Comparison of ENCODE assay signal across 27 mouse cellular contexts in the genomic region with DNA sequence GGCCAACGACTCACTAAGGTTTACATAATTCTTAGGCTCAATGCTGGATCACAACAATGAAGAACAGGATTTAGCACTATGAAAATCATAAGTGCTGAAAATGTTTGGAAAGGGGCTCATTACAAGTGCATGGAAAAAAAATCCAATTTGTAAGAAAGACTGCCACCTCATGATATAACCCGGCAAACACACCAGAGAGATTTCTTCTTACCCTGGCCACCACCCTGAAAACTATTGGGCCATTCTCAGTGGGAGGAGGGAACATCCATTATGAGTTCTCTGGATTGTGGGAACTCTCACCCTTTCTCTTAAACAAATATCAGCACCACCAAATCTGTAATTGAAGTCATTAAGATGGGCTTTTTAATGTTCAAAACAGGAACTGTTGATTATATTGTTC. TPM values are rescaled to one million over a fixed set of nuclear protein-coding genes. Genes with fewer than 3 reads are reported as not detected.
A peak's percentile ranks its signal among the peaks of the same experiment; 100 is the strongest.
DNase-seq lines count a peak whose midpoint lies in the region; ATAC-seq lines count a peak whose summit lies in the region.
"Had no signal": no experiment of that assay in that cellular context is flagged by ENCODE, and none has a peak within 500 bp of the region (broad histone marks: within the 10 kb centered on the region; RNA-seq: fewer than 3 reads in every experiment).

No protein-coding gene starts in this region.

- H3K27ac ChIP-seq in kidney, embryonic 14.5 days (ENCODE audit: low read depth, low read length): peak overlapping the region; percentile 83
- H3K27ac ChIP-seq in lung, embryonic 15.5 days: peak overlapping the region; percentile 87
- no peak overlapping the region for H3K27ac ChIP-seq in forebrain, embryonic 10.5 days
- H3K27ac ChIP-seq: embryonic facial prominence, embryonic 13.5 days; forebrain, embryonic 13.5 days; hindbrain, embryonic 12.5 days; left cerebral cortex, adult 2 months; liver, embryonic 14.5 days had no signal

- no peaks in the 10 kb centered on the region for H3K36me3 ChIP-seq in kidney, embryonic 14.5 days (ENCODE audit: control insufficient read depth, insufficient read depth, low read length)
- H3K36me3 ChIP-seq in lung, embryonic 15.5 days: no peaks in the 10 kb centered on the region
- H3K36me3 ChIP-seq in forebrain, embryonic 10.5 days (replicated peaks): no peaks in the 10 kb centered on the region
- H3K36me3 ChIP-seq: embryonic facial prominence, embryonic 13.5 days; heart, embryonic 12.5 days; hindbrain, embryonic 12.5 days had no signal

- 64% methylated on average over 2 of the region's 2 CpGs for WGBS in kidney, embryonic 14.5 days
- WGBS in lung, embryonic 15.5 days: 36% methylated on average over 2 of the region's 2 CpGs
- WGBS in forebrain, embryonic 10.5 days: 89% methylated on average over 2 of the region's 2 CpGs

- peaks cover 9% of the 10 kb centered on the region; the same call in 1 of the 2 replicates for H3K4me1 ChIP-seq in kidney, embryonic 14.5 days (ENCODE audit: control insufficient read depth, insufficient read depth, low read length)
- peaks cover 32% of the 10 kb centered on the region for H3K4me1 ChIP-seq in lung, embryonic 15.5 days
- peaks cover 20% of the 10 kb centered on the region for H3K4me1 ChIP-seq in forebrain, embryonic 10.5 days
- H3K4me1 ChIP-seq: forebrain, embryonic 13.5 days had no signal

- no peak for ATAC-seq in kidney, embryonic 14.5 days (ENCODE audit: low FRiP score, low TSS enrichment)
- no peak for ATAC-seq in lung, embryonic 15.5 days (ENCODE audit: borderline replicate concordance, extremely low read depth, low FRiP score, low TSS enrichment)
- ATAC-seq: forebrain, embryonic 13.5 days had no signal

- H3K4me2 ChIP-seq in kidney, embryonic 14.5 days (replicated peaks; ENCODE audit: low read depth, low read length): no peak overlapping the region
- H3K4me2 ChIP-seq in lung, embryonic 15.5 days: no peak overlapping the region
- H3K4me2 ChIP-seq: embryonic facial prominence, embryonic 13.5 days; forebrain, embryonic 13.5 days; heart, embryonic 12.5 days; hindbrain, embryonic 12.5 days; midbrain, embryonic 11.5 days had no signal

- no peak for DNase-seq in kidney, postnatal 25 days
- no peak for DNase-seq in lung, postnatal 36 days
- DNase-seq in NIH3T3 (ENCODE audit: low read depth): peak; percentile 27
- peak; percentile 38 for DNase-seq in lung, postnatal 25 days (ENCODE audit: low spot score)
- DNase-seq in spleen, postnatal 14 days (ENCODE audit: low spot score in 2 of 2): no peak
- DNase-seq in forebrain, embryonic 10.5 days (ENCODE audit: extremely low spot score, low spot score): no peak
- DNase-seq: adrenal gland, postnatal 14 days; cerebellum, adult 2 months; cerebellum, postnatal 25 days; heart, postnatal 14 days; layer of hippocampus, adult 9-11 months; right cerebral cortex, postnatal 4 days; thymus, postnatal 25 days had no signal

- H3K9ac ChIP-seq in kidney, embryonic 14.5 days (ENCODE audit: low read depth, low read length): no peak overlapping the region
- no peak overlapping the region for H3K9ac ChIP-seq in lung, embryonic 15.5 days
- H3K9ac ChIP-seq: embryonic facial prominence, embryonic 13.5 days; forebrain, embryonic 13.5 days; heart, embryonic 12.5 days; hindbrain, embryonic 12.5 days; liver, embryonic 14.5 days had no signal

- H3K9me3 ChIP-seq in kidney, embryonic 14.5 days (ENCODE audit: control insufficient read depth, low read length): no peaks in the 10 kb centered on the region
- no peaks in the 10 kb centered on the region for H3K9me3 ChIP-seq in lung, embryonic 15.5 days
- no peaks in the 10 kb centered on the region for H3K9me3 ChIP-seq in forebrain, embryonic 10.5 days
- H3K9me3 ChIP-seq: embryonic facial prominence, embryonic 13.5 days; forebrain, embryonic 13.5 days; heart, embryonic 12.5 days; hindbrain, embryonic 12.5 days had no signal

- H3K4me3 ChIP-seq in kidney, embryonic 14.5 days (ENCODE audit: low read length): no peak overlapping the region
- no peak overlapping the region for H3K4me3 ChIP-seq in lung, embryonic 15.5 days
- no peak overlapping the region for H3K4me3 ChIP-seq in forebrain, embryonic 10.5 days
- H3K4me3 ChIP-seq: embryonic facial prominence, embryonic 13.5 days; erythroblast, embryonic 14.5 days; forebrain, embryonic 13.5 days; heart, embryonic 12.5 days; hindbrain, embryonic 12.5 days; left cerebral cortex, adult 2 months had no signal

- H3K27me3 ChIP-seq in kidney, embryonic 14.5 days (ENCODE audit: control insufficient read depth, insufficient read depth, low read length): no peaks in the 10 kb centered on the region
- no peaks in the 10 kb centered on the region for H3K27me3 ChIP-seq in lung, embryonic 15.5 days
- H3K27me3 ChIP-seq in forebrain, embryonic 10.5 days (ENCODE audit: poor library complexity, severe bottlenecking): peaks cover 91% of the 10 kb centered on the region
- H3K27me3 ChIP-seq: embryonic facial prominence, embryonic 13.5 days; heart, embryonic 12.5 days; hindbrain, embryonic 12.5 days had no signal

RNA-seq across cellular contexts. Expression of gene Gm10295, which starts 39.0 kb away (rescaled TPM):
- polyA plus RNA-seq in kidney, embryonic 14.5 days (2014; fragmentation: Nextera tagmentation; extraction: Ambion mirVana): 0.10 TPM in 1 of 2 replicates, not detected in the other
- polyA plus RNA-seq in lung, embryonic 15.5 days (2015; fragmentation: Nextera tagmentation; extraction: Ambion mirVana): not detected in 2 replicates
- not detected in 2 replicates for polyA plus RNA-seq in forebrain, embryonic 10.5 days (2016; fragmentation: Nextera tagmentation; extraction: Ambion mirVana)
- polyA plus RNA-seq: cerebellum, adult 2 months; embryonic facial prominence, embryonic 13.5 days; erythroblast, embryonic 14.5 days; forebrain, embryonic 13.5 days; gonadal fat pad, adult 2 months; heart, embryonic 12.5 days; hindbrain, embryonic 12.5 days; limb, embryonic 14.5 days; liver, embryonic 14.5 days; midbrain, postnatal 0 days; neural tube, embryonic 14.5 days had no signal

Comparison
In these comparisons a context has a peak if more than half of its experiments do, and no peak if none do; other contexts are left out.
1. DNase-seq: peak in NIH3T3 (single experiment) and lung, postnatal 25 days (single experiment); none in kidney, postnatal 25 days (0 of 2), lung, postnatal 36 days (single experiment), spleen, postnatal 14 days (0 of 2) and forebrain, embryonic 10.5 days (single experiment).